Mouse (Mus musculus) myocyte (in vitro differentiated cells): ENCODE data around the gene Krt10. TPM values are rescaled to one million over a fixed set of nuclear protein-coding genes. Genes with fewer than 3 reads are reported as not detected.

ENCODE experiments used
- H3K27me3 ChIP-seq: one replicate; pipeline ENCODE4 v1.6.1; 2011; ENCODE audit not compliant: control insufficient read depth, insufficient read depth, insufficient read length
- H3K36me3 ChIP-seq: one replicate; pipeline ENCODE4 v1.6.1; 2011; ENCODE audit not compliant: control insufficient read depth, insufficient read depth
- H3K4me2 ChIP-seq: one replicate; pipeline ENCODE4 v1.6.1; 2011; ENCODE audit warnings: low read depth, control low read depth
- H3K4me3 ChIP-seq: one replicate; pipeline ENCODE4 v1.5.1; 2011; ENCODE audit warnings: mild to moderate bottlenecking, control low read depth, moderate library complexity
- H3K79me2 ChIP-seq: one replicate; pipeline ENCODE4 v1.6.1; 2011; ENCODE audit not compliant: control insufficient read depth, insufficient read depth
- H3ac ChIP-seq: one replicate; pipeline ENCODE4 v1.6.1; 2011; ENCODE audit not compliant: control insufficient read depth, insufficient read length
- CEBPB ChIP-seq: IDR thresholded peaks from 2 replicates; pipeline ENCODE4 v1.6.1; 2011; ENCODE audit warnings: mild to moderate bottlenecking, moderate library complexity; ENCODE audit not compliant: poor library complexity, insufficient read depth, severe bottlenecking
- E2F4 ChIP-seq: IDR thresholded peaks from one replicate; pipeline ENCODE4 v1.6.1; 2011; ENCODE audit warnings: mild to moderate bottlenecking, control low read depth, moderate library complexity; ENCODE audit not compliant: insufficient read depth
- MAX ChIP-seq: IDR thresholded peaks from one replicate; pipeline ENCODE4 v1.6.1; 2011; ENCODE audit warnings: low read depth, mild to moderate bottlenecking, control low read depth
- MYOD1 ChIP-seq, 3 experiments: IDR thresholded peaks; one replicate each; pipeline ENCODE4 v1.6.1; 2011; ENCODE audit warnings: control low read depth in 2 of 3, low read depth in 2 of 3, mild to moderate bottlenecking in 2 of 3, moderate library complexity in 1 of 3; ENCODE audit not compliant: insufficient read length in 2 of 3, control insufficient read depth in 1 of 3
- MYOG ChIP-seq, 3 experiments: IDR thresholded peaks; one replicate each; pipeline ENCODE4 v1.6.1; 2011; ENCODE audit warnings: control low read depth in 2 of 3, low read depth in 2 of 3, mild to moderate bottlenecking in 2 of 3; ENCODE audit not compliant: insufficient read length in 2 of 3, control insufficient read depth in 1 of 3, insufficient read depth in 1 of 3
- POLR2A ChIP-seq: IDR thresholded peaks from one replicate; pipeline ENCODE4 v1.6.1; 2011; ENCODE audit warnings: low read depth, mild to moderate bottlenecking, control low read depth, moderate library complexity; ENCODE audit not compliant: insufficient read length
- POLR2AphosphoS2 ChIP-seq: IDR thresholded peaks from one replicate; pipeline ENCODE4 v1.6.1; 2011; ENCODE audit warnings: low read depth, control low read depth; ENCODE audit not compliant: insufficient read length
- REST ChIP-seq: IDR thresholded peaks from one replicate; pipeline ENCODE4 v1.6.1; 2011; ENCODE audit warnings: mild to moderate bottlenecking, control low read depth, moderate library complexity; ENCODE audit not compliant: insufficient read depth, insufficient read length
- SRF ChIP-seq: IDR thresholded peaks from one replicate; pipeline ENCODE4 v1.6.1; 2011; ENCODE audit warnings: low read depth; ENCODE audit not compliant: control insufficient read depth, insufficient read length
- TCF12 ChIP-seq: IDR thresholded peaks from one replicate; pipeline ENCODE4 v1.6.1; 2011; ENCODE audit warnings: mild to moderate bottlenecking, control low read depth; ENCODE audit not compliant: poor library complexity, insufficient read depth, severe bottlenecking
- TCF3 ChIP-seq: IDR thresholded peaks from one replicate; pipeline ENCODE4 v1.6.1; 2011; ENCODE audit warnings: low read depth, control low read depth; ENCODE audit not compliant: insufficient read length
- USF1 ChIP-seq: IDR thresholded peaks from one replicate; pipeline ENCODE4 v1.6.1; 2011; ENCODE audit warnings: low read depth, mild to moderate bottlenecking, control low read depth, moderate library complexity
- polyA plus RNA-seq: library from polyadenylated mRNA; unstranded; fragments of >200 nt; fragmentation: generic; extraction: Trizol; gene quantifications from one replicate; pipeline ENCODE4 v1.2.1, GENCODE M21; 2012; ENCODE audit warnings: missing spikeins

Gene Krt10
- polyA plus RNA-seq, 1 experiment, result 6.7 TPM

GRCm38 (mm10) chr11:99420586-99420985 lies 31.4 kb upstream of the Krt10 start:
- H3K4me2 ChIP-seq, result no peak overlapping the region

GRCm38 (mm10) chr11:99417819-99418218 lies 28.7 kb upstream of the Krt10 start:
- no peak overlapping the region for H3ac ChIP-seq
- peaks cover 22% of the 10 kb centered on the region for H3K27me3 ChIP-seq
- TF ChIP-seq USF1 (no peak), MYOG (IDR thresholded peaks at IDR 0.05; ENCODE audit: control insufficient read depth in 1 of 3, insufficient read depth in 1 of 3, insufficient read length in 2 of 3, low read depth in 2 of 3) (no peak), SRF (no peak), MAX (no peak), TCF3 (no peak), E2F4 (no peak), POLR2A (no peak), MYOD1 (IDR thresholded peaks at IDR 0.05; ENCODE audit: control insufficient read depth in 1 of 3, insufficient read length in 2 of 3, low read depth in 2 of 3) (no peak), POLR2AphosphoS2 (no peak), REST (no peak), CEBPB (no peak), TCF12 (no peak)
- no peak overlapping the region for H3K4me2 ChIP-seq
- no peaks in the 10 kb centered on the region for H3K36me3 ChIP-seq
- no peaks in the 10 kb centered on the region for H3K79me2 ChIP-seq
- H3K4me3 ChIP-seq, result no peak overlapping the region

More at GRCm38 (mm10) chr11:99420586-99420985, 31.4 kb upstream of the Krt10 start:
- Histone ChIP-seq H3K4me3 (no peak overlapping the region), H3K27me3 (peaks cover 22% of the 10 kb centered on the region), H3K36me3 (no peaks in the 10 kb centered on the region), H3ac (no peak overlapping the region), H3K79me2 (no peaks in the 10 kb centered on the region)
- TF ChIP-seq MYOG (IDR thresholded peaks at IDR 0.05; ENCODE audit: control insufficient read depth in 1 of 3, insufficient read depth in 1 of 3, insufficient read length in 2 of 3, low read depth in 2 of 3) (no peak), TCF3 (no peak), REST (no peak), MYOD1 (IDR thresholded peaks at IDR 0.05; ENCODE audit: control insufficient read depth in 1 of 3, insufficient read length in 2 of 3, low read depth in 2 of 3) (no peak), USF1 (no peak), MAX (no peak), CEBPB (no peak), E2F4 (no peak), POLR2A (no peak), SRF (no peak), TCF12 (no peak), POLR2AphosphoS2 (no peak)

- TF ChIP-seq E2F4 (no peak), USF1 (no peak)
Measured at GRCm38 (mm10) chr11:99416902-99417301, 27.7 kb upstream of the Krt10 start.

GRCm38 (mm10) chr11:99414463-99415147 lies 25.4 kb upstream of the Krt10 start:
- TF ChIP-seq MAX (no peak), TCF3 (no peak), POLR2AphosphoS2 (no peak), SRF (no peak), POLR2A (no peak), TCF12 (no peak), E2F4 (no peak), CEBPB (no peak), USF1 (no peak), MYOG (IDR thresholded peaks at IDR 0.05; ENCODE audit: control insufficient read depth in 1 of 3, insufficient read depth in 1 of 3, insufficient read length in 2 of 3, low read depth in 2 of 3) (no peak), REST (no peak), MYOD1 (IDR thresholded peaks at IDR 0.05; ENCODE audit: control insufficient read depth in 1 of 3, insufficient read length in 2 of 3, low read depth in 2 of 3) (no peak)

More at GRCm38 (mm10) chr11:99416902-99417301, 27.7 kb upstream of the Krt10 start:
- Histone ChIP-seq H3K4me3 (no peak overlapping the region), H3K27me3 (peaks cover 19% of the 10 kb centered on the region), H3K4me2 (no peak overlapping the region), H3K79me2 (no peaks in the 10 kb centered on the region), H3ac (no peak overlapping the region), H3K36me3 (no peaks in the 10 kb centered on the region)

GRCm38 (mm10) chr11:99413247-99413646 lies 24.1 kb upstream of the Krt10 start:
- Histone ChIP-seq H3K79me2 (no peaks in the 10 kb centered on the region), H3K27me3 (peaks cover 17% of the 10 kb centered on the region), H3K4me2 (no peak overlapping the region), H3K36me3 (no peaks in the 10 kb centered on the region), H3K4me3 (no peak overlapping the region), H3ac (no peak overlapping the region)
- TF ChIP-seq USF1 (no peak), MYOD1 (IDR thresholded peaks at IDR 0.05; ENCODE audit: control insufficient read depth in 1 of 3, insufficient read length in 2 of 3, low read depth in 2 of 3) (no peak), MYOG (IDR thresholded peaks at IDR 0.05; ENCODE audit: control insufficient read depth in 1 of 3, insufficient read depth in 1 of 3, insufficient read length in 2 of 3, low read depth in 2 of 3) (no peak), E2F4 (no peak), MAX (no peak), CEBPB (no peak)

More at GRCm38 (mm10) chr11:99414463-99415147, 25.4 kb upstream of the Krt10 start:
- H3K4me2 ChIP-seq, result no peak overlapping the region
- no peaks in the 10 kb centered on the region for H3K79me2 ChIP-seq
- H3K27me3 ChIP-seq, result peaks cover 14% of the 10 kb centered on the region
- H3ac ChIP-seq, result no peak overlapping the region
- no peak overlapping the region for H3K4me3 ChIP-seq
- no peaks in the 10 kb centered on the region for H3K36me3 ChIP-seq
